Mouse (Mus musculus): Measurements from ENCODE around the gene Fdxr.

Fdxr gene

GRCm38 (mm10) chr11:115276780-115277603 lies at the start of gene Fdxr:
TSS of gene Fdxr (minus strand) at chr11:115277050.
- peak; percentile 99 for DNase-seq

GRCm38 (mm10) chr11:115323354-115323753 lies 46.5 kb upstream of the Fdxr start:
- DNase-seq = no peak

GRCm38 (mm10) chr11:115321906-115322693 lies 45.2 kb upstream of the Fdxr start, which contains the start of gene Ush1g:
TSS of gene Ush1g (minus strand) at chr11:115322041.
- peak; percentile 28 for DNase-seq

GRCm38 (mm10) chr11:115319704-115320383 lies 43.0 kb upstream of the Fdxr start:
- DNase-seq = no peak

GRCm38 (mm10) chr11:115318245-115319027 lies 41.6 kb upstream of the Fdxr start:
- DNase-seq = no peak

GRCm38 (mm10) chr11:115317204-115317603 lies 40.4 kb upstream of the Fdxr start:
- no peak for DNase-seq

- no peak for DNase-seq
These were observed 37.4 kb upstream of the Fdxr start for GRCm38 (mm10) chr11:115314249-115314648.

- no peak for DNase-seq
These were observed 31.9 kb upstream of the Fdxr start for GRCm38 (mm10) chr11:115308781-115309180.

GRCm38 (mm10) chr11:115306863-115307262 lies 30.0 kb upstream of the Fdxr start, which contains the start of gene Otop2:
TSS of gene Otop2 (plus strand) at chr11:115307163.
- no peak for DNase-seq

- no peak for DNase-seq
These were observed 26.3 kb upstream of the Fdxr start for GRCm38 (mm10) chr11:115303167-115303566.

- DNase-seq = no peak
These were observed 24.5 kb upstream of the Fdxr start for GRCm38 (mm10) chr11:115301351-115301750.

- no peak for DNase-seq
These were observed 23.9 kb upstream of the Fdxr start for GRCm38 (mm10) chr11:115300745-115301144.

GRCm38 (mm10) chr11:115298160-115298559 lies 21.3 kb upstream of the Fdxr start:
- no peak for DNase-seq

- peak; percentile 88 for DNase-seq
These were observed 20.5 kb upstream of the Fdxr start, which contains the start of gene Fads6 for GRCm38 (mm10) chr11:115297214-115297826. TSS of gene Fads6 (minus strand) at chr11:115297663.

GRCm38 (mm10) chr11:115296471-115297210 lies 19.8 kb upstream of the Fdxr start:
- no peak for DNase-seq

GRCm38 (mm10) chr11:115295939-115296338 lies 19.1 kb upstream of the Fdxr start:
- no peak for DNase-seq

GRCm38 (mm10) chr11:115292631-115293375 lies 16.0 kb upstream of the Fdxr start:
- DNase-seq = no peak

- DNase-seq = no peak
These were observed 14.7 kb upstream of the Fdxr start for GRCm38 (mm10) chr11:115291503-115291902.

GRCm38 (mm10) chr11:115290919-115291318 lies 14.1 kb upstream of the Fdxr start:
- no peak for DNase-seq

GRCm38 (mm10) chr11:115290314-115290713 lies 13.5 kb upstream of the Fdxr start:
- DNase-seq = no peak

Measured in layer of hippocampus, adult 9-11 months (tissue).